Mouse (Mus musculus) kidney, postnatal 10 days (tissue): Measurements from ENCODE around the gene Polk.

Experiments
- DNase-seq: peaks from one replicate; pipeline ENCODE4 v3.0.0; 2021; ENCODE audit warnings: mixed read lengths

Gene Polk

DNA sequence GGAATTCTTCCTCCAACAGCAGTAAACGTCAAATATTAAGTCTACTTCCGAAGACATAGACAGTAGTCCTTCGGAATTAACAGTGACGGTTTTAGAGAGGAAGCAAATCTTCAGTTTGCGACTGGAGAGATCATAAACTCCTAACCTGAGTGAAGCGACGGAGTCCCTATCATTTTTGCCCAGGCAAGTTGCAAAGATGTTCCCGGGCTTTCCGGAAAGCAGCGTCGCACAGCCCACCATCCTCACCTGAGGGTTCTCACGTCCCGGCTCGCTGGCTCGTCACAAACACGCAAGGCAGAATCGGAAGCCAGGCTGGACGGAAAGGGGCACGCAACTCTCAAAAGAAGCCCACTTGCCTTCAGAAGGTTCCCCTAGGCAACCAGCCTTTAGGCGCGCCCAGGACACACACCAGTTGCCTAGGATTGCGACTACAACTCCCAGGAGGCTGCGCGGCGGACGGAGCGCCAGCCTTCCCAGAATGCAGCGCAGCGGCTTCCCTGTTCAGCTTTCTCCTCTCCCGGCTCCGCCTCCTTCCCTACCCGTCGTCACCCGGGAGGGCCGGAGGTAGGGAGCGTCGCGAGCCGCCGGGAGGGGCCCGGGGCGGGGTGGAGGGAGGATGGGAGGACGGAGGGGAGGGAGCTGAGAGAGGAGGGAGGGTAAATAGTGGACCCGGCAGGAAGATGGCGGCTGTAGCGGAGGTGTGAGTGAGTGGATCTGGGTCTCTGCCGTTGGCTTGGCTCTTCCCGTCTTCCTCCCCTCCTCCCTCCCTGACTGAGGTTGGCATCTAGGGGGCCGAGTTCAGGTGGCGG lies at the start of gene Polk, which contains the start of gene Col4a3bp:
Gene Polk, minus strand, starts transcription at position 499 of the 809 bp plus-strand sequence.
Gene Col4a3bp, plus strand, starts transcription at position 538 of the 809 bp plus-strand sequence.
- DNase-seq, result peak; percentile 97

DNA sequence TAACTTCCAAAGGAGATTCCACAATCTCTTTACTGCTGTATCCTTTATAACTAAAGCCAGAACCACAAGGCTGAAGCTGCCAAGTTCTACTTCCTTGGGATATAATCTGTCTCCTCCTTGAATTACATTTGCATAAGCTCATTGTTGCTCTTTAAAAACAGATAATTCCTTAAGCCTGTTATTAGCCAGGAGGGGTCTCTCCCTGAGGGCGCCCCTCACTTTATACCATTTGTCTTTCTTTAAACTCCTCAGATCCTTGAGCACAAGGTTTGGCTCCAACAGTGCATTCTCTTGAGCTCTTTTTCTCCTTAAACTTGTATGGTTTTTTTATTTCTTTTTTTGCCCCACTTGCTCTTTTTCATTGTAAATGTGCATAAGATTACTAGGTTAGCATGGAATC lies 46.3 kb upstream of the Polk start:
- DNase-seq, result no peak

DNA sequence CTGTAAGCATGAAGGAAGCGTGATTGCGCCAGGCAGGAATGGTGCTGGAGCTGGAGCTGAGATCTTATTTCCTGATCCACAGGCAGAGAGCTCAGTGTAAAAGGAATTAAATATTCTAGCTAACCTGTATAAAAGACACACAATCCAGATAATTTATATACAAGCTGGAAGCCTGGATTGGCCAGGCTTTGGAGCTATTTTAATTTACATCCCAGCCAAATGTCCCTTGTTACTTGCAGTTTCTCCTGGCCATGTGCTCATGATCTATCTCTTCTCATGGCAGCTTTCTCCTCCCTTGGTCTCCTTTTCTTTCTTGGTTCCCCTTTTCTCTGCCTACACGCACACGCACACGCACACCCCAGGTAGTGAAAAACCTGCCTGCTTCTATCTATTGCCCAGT lies 44.2 kb upstream of the Polk start:
- DNase-seq, result no peak

DNA sequence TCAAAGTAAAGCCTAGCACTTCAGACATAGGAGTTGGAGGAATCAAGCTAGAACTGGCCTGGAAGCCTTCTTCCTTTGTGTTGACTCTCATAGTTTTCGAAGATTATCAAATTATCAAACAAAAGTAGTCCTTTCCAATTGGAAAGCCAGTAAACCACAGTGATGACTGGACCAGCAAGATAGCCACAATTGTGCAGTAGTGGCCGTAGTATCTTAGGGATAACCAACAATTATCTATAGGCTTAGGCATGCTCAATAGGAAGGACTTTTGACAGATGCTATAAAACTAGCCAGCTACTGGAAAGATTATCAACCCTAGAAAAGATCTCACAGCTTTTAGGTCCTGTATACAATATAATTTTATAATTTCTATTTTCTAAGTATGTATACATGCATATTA lies 41.8 kb upstream of the Polk start:
- no peak for DNase-seq

DNA sequence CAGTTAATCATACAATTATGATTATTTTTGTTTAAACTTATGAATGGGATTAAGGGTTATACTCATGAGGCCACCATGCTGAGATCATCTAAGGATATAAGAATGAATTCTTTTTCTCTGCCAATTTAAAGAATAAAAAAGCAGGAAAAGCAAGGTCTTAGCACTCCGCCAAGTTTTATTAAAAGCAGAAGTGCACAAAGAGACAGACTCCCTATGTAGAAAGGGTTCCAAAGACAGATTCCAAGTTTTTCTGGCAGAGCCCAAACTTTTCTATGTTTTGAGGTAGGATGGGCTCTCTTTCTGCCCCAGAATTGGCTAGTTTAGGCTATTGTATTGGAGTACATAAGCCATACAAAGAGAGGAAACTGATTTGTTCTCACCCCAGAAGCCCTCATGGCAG lies 37.6 kb upstream of the Polk start:
- no peak for DNase-seq

DNA sequence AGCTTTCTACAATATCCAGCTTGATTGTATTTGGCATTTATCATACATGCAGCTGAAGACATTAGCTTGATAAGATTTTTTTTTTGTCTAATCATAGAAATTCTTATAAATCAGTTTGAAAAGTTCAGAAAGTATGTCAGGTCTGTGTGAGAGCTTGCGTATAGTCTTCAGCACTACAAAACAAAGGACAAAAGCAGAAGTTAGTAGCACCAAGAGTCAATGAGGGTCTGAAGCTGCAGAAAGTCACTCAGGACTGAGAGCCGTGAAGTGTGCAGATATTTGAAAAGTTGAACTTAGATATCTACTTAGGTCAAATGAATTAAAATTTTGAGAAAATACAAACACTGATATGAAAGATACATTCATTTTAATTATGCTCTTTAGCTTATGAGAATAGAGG lies 36.7 kb upstream of the Polk start:
- no peak for DNase-seq

DNA sequence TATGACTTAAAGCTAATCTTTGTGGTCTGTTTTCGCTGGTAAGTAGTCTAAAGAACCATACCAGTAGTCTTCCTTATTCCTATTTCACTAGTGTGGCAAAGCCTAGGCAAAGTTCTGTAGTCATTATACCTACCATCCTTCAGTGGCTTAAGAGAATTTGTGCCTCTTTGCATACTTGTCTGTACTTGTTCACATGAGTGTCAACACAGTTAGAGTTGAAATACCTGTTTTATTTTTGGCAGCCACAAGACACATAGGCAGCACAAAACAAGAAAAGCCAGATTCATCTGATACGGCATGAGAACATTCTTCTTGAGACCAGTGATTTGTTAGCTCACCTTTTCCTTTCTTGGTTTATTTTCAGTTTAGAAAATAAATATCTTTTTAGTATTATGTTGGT lies 31.8 kb upstream of the Polk start:
- DNase-seq, result no peak

DNA sequence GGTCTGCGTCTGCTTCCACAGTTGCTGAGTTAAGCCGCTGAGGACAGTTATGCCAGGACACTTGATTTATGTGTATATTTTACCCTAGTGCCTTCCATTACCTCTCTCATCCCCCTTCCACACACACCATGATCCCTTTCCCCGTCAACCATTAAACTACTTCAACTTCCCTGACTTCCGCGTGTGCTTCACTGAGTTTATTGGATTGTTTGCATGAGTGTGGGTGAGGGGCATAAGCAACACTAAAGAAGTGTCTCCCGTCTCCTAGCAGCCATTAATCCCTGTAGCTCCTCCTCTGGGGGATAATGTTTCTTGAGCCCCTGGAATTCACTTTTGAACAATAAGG lies 28.6 kb upstream of the Polk start:
- DNase-seq, result no peak

DNA sequence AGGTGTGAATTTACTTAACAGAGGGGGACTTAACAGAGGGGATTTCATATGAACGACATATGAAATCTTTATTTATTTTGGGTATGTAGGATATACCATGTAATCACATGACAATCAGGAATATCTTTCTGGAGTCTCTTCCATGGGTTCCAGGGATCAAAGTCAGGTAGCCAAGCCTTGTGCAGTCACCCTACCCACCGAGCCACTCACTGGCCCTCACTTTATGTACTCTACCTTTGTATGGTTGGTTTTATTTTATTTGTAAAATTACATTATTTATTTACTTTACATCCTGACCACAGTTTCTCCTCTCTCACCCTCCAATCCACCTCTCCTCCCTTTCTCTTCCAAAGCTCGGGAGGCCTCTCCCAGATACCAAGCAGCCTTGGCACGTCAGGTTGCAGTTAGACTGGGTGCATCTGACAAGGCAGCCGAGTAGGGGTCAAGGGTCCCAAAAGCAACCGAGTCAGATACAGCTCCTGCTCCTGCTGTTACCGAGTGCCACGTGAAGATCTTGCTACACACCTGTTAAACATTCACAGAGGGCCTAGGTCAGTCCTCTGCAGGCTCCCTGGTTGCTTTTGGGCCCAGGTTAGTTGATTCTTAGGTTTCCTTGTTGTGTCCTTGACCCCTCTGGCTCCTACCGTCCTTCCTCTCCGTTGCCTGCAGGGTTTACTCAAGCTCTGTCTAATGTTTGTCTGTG lies 28.1 kb upstream of the Polk start:
- DNase-seq, result peak; percentile 63

DNA sequence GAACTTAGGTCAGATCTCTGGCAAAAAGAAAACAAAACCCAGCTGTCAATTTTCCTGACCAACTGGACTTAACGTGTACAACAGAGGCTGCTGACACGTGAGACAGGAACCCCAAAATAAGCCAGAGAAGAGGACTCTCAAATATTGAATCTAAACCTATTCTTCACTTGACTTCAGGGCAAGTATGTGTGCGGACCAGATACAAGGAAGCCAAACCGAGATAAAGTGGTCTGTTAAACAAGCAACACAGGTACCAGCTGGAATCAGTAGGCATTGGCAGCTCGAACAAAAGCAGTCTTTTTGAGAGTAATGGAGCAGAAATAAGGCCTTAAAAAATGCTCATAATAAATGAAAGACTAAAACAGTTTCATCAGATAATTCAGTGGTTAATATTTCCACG lies 25.6 kb upstream of the Polk start:
- no peak for DNase-seq

DNA sequence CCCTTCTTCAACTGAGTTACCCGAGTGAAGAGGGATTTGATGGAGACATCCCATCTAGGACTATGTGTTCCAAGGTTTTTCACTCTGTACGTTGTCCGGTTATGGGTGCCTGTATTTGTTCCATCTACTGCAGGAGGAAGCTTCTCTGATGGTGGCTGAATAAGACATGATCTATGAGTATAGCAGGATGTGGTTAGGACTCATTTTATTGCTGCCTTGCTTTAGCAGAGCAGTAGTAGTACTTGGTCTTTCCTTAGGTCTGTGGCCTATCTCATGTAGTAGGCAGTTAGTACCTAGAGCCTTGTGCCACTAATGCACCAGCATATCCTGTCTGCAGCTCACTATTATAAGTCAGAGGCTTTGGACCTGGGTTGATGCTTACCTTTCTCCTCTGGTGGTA lies 12.7 kb upstream of the Polk start:
- DNase-seq, result no peak

DNA sequence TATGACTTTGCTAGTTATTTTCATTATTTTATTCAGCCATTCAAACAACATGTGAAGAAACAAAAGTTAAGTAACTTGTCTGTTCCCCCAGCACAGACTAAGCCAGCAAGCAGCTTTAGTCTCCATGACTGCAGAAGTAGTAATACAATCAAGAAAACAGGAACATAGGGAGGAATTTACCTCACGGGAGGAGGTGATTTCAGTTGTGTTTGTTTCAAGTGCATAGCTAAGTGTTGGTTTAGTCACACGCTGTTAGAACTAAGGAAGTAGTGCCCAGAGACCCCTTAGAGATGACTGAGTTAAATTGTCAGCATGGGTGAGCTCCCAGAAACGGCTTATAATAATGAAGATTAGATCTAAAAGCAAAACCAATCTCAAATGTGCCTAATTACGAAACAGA lies 5.6 kb upstream of the Polk start:
- DNase-seq, result no peak

DNA sequence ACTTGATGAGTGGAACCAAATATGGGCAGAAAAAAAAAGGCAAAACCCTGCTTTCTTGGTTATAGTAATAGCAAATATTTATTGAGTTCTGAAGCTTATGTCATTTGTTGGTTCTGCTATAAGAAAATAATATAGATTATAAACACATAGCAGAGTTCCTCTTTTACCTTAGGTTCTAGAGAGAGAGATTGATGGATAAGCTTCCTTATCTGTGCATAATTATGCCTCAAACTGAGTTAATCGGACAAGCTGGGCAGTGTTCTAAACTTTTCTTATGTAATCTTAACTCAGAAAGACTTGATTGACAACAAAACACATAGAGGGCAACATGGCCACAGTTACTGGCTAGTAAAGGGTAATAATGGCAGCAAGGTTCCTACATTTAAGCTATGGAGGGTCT lies 4.9 kb upstream of the Polk start:
- no peak for DNase-seq

DNA sequence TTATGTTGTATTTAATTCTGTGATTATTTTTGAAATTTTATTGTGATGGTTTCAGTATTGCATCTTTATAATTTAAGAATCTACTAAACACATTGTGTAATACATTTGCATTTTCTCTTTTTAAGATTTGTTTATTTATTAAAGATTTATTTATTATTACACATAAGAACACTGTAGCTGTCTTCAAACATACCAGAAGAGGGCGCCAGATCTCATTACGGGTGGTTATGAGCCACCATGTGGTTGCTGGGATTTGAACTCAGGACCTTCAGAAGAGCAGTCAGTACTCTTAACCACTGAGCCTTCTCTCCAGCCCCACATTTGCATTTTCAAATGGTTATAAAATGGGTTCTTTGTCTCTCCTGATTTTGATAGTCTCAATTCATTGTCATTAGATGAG lies 2.1 kb upstream of the Polk start:
- DNase-seq, result no peak

DNA sequence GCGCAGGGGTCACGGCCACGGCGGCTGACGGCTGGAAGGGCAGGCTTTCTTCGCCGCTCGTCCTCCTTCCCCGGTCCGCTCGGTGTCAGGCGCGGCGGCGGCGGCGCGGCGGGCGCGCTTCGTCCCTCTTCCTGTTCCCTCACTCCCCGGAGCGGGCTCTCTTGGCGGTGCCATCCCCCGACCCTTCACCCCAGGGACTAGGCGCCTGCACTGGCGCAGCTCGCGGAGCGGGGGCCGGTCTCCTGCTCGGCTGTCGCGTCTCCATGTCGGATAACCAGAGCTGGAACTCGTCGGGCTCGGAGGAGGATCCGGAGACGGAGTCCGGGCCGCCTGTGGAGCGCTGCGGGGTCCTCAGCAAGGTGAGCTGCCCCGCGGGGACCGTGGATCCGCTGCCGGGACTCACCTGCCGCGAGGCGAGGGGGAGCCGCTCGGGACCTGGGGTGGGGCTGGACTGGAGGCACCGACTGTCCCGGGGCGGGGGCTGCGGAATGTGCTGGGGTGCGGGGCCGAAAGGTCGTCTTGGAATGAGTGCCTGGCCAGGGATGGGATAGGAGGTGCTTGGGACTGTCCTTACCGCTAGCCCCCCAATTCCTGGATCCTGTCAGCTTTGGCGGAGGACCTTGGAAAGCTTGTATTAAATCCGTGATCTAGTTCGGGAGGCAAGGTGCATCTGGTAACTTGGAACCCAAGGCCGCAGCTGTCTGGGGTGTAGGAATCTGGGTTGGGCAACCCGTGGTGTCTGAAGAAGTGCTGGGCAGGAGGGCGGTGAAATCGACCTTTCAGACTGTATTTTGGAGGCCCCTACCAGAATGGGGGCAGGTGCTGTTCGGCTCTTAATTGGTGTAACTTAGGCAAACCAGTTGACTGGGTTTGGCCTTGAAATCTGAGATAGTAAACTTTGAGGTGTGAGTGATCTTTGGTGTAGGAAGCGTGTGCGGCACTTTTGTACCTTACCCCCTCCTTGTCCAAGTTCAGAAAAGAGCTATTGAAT lies 817 bp upstream of the Polk start:
- DNase-seq, result peak; percentile 72

DNA sequence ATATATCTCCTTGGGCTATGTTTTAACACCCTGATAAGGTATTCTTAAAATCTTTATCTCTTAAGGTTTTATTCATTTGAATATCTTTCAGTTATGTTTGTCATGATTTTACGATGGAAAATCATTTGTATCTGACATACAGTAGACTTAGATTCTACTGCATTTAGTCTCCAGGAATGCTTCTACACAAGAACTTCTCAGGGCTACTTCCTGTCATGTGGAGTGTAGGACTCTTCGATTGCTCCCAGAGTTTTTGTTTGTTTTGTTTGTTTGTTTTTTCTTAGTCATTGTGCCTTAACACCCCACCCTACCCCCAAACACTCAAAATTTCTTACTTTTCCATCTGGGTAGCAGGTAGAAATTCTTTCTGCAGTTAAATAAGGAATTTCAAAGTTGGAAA lies 998 bp downstream of the Polk start:
- no peak for DNase-seq

DNA sequence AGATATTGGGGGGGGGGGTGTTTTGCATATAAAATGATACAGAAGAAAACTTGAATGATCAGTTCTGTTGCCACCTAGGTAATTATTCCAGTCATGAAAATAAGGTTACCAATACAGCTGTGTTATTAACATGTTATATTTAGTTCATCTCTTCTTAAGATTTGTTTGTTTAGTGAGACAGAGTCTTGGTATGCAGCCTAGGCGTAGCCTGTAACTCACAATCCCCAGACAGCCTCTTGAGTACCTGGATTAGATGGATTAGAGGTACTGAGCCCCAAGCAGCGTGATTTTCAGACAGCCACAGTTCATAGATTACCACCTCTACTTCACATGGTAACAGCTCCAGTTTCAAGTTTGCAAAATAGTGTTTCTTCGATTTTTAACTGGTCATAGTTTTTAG lies 4.3 kb downstream of the Polk start:
- no peak for DNase-seq

DNA sequence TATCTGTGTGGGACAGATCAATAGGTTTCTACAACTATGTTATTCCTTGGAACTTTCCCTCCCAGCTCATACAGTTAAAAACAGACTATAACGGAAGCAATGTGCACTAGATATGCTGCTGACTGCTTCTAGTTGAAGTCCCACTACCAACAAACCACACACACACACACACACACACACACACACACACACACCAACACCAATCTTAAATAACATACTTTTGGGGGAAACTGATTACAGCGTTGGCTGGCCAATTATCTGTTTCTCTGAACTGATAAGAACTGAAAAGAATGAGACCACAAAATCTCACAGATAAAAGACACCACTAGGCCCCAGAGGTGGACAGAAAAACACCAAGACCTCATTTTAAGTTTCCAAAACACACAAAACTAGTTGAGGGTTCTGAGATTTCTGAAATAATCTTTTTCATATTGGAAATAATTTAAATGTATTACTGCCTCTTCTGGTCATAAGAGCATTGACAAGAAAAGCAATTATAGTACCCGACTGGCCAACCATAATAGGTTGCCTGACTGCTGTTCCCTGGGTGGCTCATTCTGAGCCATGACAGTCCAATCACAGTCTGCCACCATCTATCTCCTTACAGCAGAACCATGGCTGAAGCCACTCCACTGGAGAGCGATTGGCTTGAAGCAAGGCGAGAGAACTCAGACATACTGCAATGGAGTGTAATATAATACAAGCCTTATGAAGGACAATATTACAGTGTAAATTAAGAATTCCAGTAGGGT lies 5.4 kb downstream of the Polk start:
- DNase-seq, result no peak

DNA sequence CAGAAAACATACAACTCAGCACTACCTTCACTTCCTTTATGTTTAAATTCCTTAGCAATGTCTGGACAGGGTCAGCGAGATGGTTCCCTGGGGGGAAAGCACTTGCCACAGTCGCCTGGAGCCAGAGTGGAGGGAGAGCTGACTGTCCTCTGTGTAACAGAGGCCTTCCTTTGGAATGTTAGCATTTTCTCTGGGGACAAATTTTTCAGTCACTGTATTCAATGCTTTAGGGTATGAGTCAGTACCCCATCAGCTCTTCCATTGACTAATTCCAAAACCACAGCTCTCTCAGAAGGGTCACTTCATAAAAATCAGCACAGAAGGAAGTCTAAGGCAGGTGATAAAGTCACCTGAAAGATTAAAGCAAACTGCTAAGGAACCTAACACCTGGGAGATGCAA lies 8.6 kb downstream of the Polk start:
- DNase-seq, result no peak

DNA sequence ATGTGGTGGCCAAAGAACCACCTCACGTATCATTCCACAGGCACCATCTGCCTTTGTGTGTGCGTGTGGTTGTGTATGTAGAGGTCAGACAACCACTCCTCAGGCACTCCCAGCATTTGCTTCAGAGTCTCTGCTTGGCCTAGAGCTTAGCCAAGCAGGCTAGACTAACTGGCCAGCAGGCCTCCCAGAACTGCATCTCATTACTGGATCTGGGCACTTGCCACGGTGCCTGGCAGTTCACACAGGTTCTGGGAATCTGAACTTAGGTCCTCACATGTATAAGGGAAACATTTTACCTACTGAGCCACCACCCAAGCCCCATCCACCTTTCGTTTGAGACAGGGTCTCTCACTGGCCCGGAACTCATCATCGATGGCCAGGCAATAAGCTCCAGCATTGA lies 10.2 kb downstream of the Polk start:
- no peak for DNase-seq

DNA sequence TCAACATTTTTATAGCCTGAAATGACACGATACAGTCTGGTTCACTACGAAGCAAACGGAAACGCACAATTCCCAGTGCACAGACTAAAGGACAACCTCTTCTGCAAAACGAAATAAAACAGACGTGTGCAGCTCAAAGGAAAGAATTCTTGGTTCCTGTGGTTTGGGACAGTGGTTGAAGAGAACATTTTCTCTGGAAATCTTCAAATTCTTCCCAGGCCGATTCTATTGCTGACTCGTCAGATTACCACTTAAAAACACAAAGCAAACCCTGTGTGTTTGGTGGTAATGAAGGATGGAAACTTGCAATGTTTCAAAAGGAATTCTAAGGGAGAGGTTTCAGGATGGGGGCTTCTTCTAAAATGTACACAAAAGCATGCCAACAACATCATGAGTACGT lies 12.3 kb downstream of the Polk start:
- no peak for DNase-seq

DNA sequence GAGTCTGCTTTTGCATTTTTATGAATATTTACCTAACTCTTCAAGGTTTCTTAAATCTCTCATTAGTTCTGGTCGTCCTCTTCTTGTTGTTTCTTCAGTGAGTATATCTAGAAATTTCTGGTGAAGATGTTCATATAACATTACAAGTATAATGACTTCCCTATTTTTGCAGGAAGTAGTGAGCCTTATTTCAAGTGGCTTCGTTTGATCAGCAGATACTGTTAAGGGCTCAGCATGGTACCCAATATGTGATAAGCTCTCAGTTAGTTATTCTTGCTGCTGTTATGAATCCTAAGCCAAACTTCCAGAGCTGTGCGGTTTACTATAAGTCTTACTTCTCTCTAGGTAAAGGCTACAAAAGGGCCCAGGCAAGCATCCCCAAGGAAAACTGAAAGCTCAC lies 12.8 kb downstream of the Polk start:
- no peak for DNase-seq

DNA sequence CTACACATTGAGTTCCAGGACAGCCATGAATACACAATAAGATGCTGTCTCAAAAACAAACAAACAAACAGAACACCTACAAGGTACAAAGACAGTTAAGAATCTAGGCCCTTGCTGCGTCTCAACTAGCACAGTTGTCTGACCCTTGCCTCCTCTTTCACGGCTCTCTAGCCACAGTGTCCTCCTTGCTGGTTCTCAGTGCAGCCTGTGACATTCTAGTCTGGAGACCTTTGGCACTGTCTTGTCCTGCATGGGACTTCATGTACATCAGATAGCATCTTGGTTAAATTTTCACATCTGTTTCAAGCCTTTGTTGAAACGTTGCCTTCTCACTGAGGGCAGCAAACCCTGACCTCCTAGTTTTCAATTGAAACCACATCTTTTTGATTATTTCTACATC lies 13.6 kb downstream of the Polk start:
- DNase-seq, result no peak
